Comparison of ENCODE assay signal across 8 mouse cellular contexts in the genomic region with DNA sequence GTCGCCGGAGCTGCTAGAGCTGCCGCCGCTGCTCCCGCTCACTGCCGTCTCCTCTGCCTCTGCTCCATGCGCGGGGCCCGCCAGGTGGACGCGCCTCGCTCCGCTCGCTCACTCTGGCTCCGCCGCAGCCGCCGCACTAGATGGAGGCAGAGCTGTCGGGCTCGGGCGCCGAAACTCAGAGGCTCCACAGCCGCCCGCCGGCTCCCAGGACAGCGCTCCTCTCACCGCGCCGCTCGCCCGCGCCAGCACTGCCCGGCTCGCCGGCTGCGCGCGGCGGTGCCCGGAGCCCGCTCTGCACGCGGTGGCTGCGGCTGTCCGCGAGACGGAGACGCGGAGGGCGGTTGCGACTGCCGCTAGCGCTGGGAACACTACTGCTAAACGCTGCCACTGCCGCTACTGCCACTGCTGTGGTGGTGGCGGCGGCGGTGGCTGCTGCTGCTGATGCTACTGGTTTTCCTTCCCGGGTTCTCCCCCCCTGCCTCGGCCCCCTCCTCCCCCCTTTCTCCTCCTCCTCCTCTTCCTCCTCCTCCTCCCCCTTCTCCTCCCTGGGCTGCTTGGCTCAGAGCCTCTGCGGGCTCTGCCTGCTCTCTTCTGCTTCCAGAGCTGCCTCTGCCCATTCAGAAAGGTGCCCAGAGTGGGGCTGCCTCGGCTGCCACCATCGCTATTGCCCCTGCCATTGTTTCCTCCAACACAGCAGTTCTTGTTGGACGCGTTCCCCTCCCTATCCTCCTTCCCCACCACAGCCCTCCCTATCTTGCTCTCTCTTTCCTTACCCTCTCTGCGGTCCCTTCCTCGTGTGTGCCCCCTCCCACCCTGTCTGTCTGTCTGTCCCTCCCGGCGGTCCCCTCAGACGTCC. TPM values are rescaled to one million over a fixed set of nuclear protein-coding genes. Genes with fewer than 3 reads are reported as not detected.
DNase-seq lines count a peak whose midpoint lies in the region; ATAC-seq and TF ChIP-seq lines count a peak whose summit lies in the region.

A gene (minus strand): TSS at position 450 of the 856 bp plus-strand sequence.

- H3K4me2 ChIP-seq in liver, embryonic 15.5 days: peak within 1 kb of the TSS; percentile 61

- no peak for ATAC-seq in liver, embryonic 15.5 days (ENCODE audit: insufficient read depth)

- H3K9me3 ChIP-seq in E14TG2a.4 (ENCODE audit: low read length): no peaks in the 10 kb centered on the region
- H3K9me3 ChIP-seq in liver, embryonic 15.5 days (replicated peaks): no peaks in the 10 kb centered on the region

- H3K27ac ChIP-seq in bone marrow, adult 2 months (ENCODE audit: control insufficient read depth, insufficient read depth, low read depth, low read length, poor library complexity): no peak within 1 kb of the TSS; the same call in 1 of the 2 replicates
- peak within 1 kb of the TSS; percentile 17; the same call in 1 of the 2 replicates for H3K27ac ChIP-seq in embryonic fibroblast, embryonic 13.5 days (ENCODE audit: insufficient read depth, low read length)
- H3K27ac ChIP-seq in liver, embryonic 15.5 days (replicated peaks): no peak within 1 kb of the TSS
- H3K27ac ChIP-seq in olfactory bulb, adult 2 months (ENCODE audit: insufficient read depth, low read depth, low read length): peak within 1 kb of the TSS; percentile 97

- H3K27me3 ChIP-seq in E14TG2a.4 (ENCODE audit: insufficient read depth, low read length): no peaks in the 10 kb centered on the region
- H3K27me3 ChIP-seq in liver, embryonic 15.5 days: peaks cover 76% of the 10 kb centered on the region

- no peak for TF ChIP-seq POLR2A in bone marrow, adult 2 months (IDR thresholded peaks at IDR 0.05; ENCODE audit: borderline replicate concordance, control insufficient read depth, low read depth, low read length)
- no peak for TF ChIP-seq POLR2A in embryonic fibroblast, embryonic 13.5 days (IDR thresholded peaks at IDR 0.05; ENCODE audit: low read depth, low read length)
- TF ChIP-seq POLR2A in olfactory bulb, adult 2 months (IDR thresholded peaks at IDR 0.05; ENCODE audit: insufficient read depth, low read depth, low read length): peak; percentile 29; the same call in 1 of the 2 replicates

- TF ChIP-seq CTCF in E14TG2a.4 (conservative IDR thresholded peaks at IDR 0.05; ENCODE audit: low read length): no peak
- TF ChIP-seq CTCF in bone marrow, adult 2 months (IDR thresholded peaks at IDR 0.05; ENCODE audit: control insufficient read depth, insufficient read depth, low read length): no peak
- TF ChIP-seq CTCF in embryonic fibroblast, embryonic 13.5 days (IDR thresholded peaks at IDR 0.05; ENCODE audit: borderline replicate concordance, insufficient read depth, low read length): no peak
- no peak for TF ChIP-seq CTCF in olfactory bulb, adult 2 months (IDR thresholded peaks at IDR 0.05; ENCODE audit: insufficient read depth, low read depth, low read length)

- H3K36me3 ChIP-seq in E14TG2a.4 (ENCODE audit: insufficient read depth, low read length): no peaks in the 10 kb centered on the region
- no peaks in the 10 kb centered on the region for H3K36me3 ChIP-seq in liver, embryonic 15.5 days (replicated peaks)

- no peak within 1 kb of the TSS for H3K9ac ChIP-seq in liver, embryonic 15.5 days

- H3K4me3 ChIP-seq in E14TG2a.4 (replicated peaks; ENCODE audit: low read length): peak within 1 kb of the TSS; percentile 84
- peak within 1 kb of the TSS; percentile 22 for H3K4me3 ChIP-seq in bone marrow, adult 2 months (replicated peaks; ENCODE audit: control insufficient read depth, low read depth, low read length)
- H3K4me3 ChIP-seq in embryonic fibroblast, embryonic 13.5 days (ENCODE audit: insufficient read depth, low read length): peak within 1 kb of the TSS; percentile 53
- peak within 1 kb of the TSS; percentile 39 for H3K4me3 ChIP-seq in liver, embryonic 15.5 days (replicated peaks)
- peak within 1 kb of the TSS; percentile 85 for H3K4me3 ChIP-seq in olfactory bulb, adult 2 months (ENCODE audit: insufficient read depth, low read depth, low read length)

- H3K4me1 ChIP-seq in E14TG2a.4 (replicated peaks; ENCODE audit: low read depth, low read length): peaks cover 26% of the 10 kb centered on the region
- H3K4me1 ChIP-seq in bone marrow, adult 2 months (ENCODE audit: control insufficient read depth, insufficient read depth, low read length): no peaks in the 10 kb centered on the region
- H3K4me1 ChIP-seq in embryonic fibroblast, embryonic 13.5 days (ENCODE audit: control insufficient read depth, insufficient read depth, low read length): no peaks in the 10 kb centered on the region
- no peaks in the 10 kb centered on the region for H3K4me1 ChIP-seq in liver, embryonic 15.5 days (replicated peaks)
- no peaks in the 10 kb centered on the region for H3K4me1 ChIP-seq in olfactory bulb, adult 2 months (ENCODE audit: control insufficient read depth, insufficient read depth, low read length)

- intact Hi-C loops in heart, postnatal 14 days (cut with DNase I): loop anchor here (5.0 kb wide), 1 partner anchor 211 kb away; a partner anchor contains a TSS

- 26% methylated on average over 63 of the region's 70 CpGs for WGBS in bone marrow, adult 2 months
- 24% methylated on average over 54 of the region's 70 CpGs for WGBS in liver, embryonic 15.5 days (ENCODE audit: insufficient replicate concordance)
- WGBS in olfactory bulb, adult 2 months: 29% methylated on average over 70 of the region's 70 CpGs

- DNase-seq in heart, postnatal 14 days: peak; percentile 29 to 35
- peak; percentile 30 to 57 for DNase-seq in layer of hippocampus, adult 18-20 months (ENCODE audit: low spot score in 2 of 2)
- DNase-seq in yolk sac, embryonic 10.5 days (ENCODE audit: low spot score): peak; percentile 14

RNA-seq across cellular contexts. Expression of the gene that starts here (rescaled TPM):
- polyA plus RNA-seq in bone marrow, adult 2 months (2011; ENCODE audit: insufficient read depth, insufficient read length, low replicate concordance, missing spikeins): 0.37 TPM in 1 of 2 replicates, not detected in the other
- 2.1 and 2.4 TPM in 2 replicates for polyA plus RNA-seq in embryonic fibroblast, embryonic 13.5 days (2011; ENCODE audit: insufficient read length, low read depth, missing spikeins)
- under 1 TPM; 0.50 to 0.61 TPM for total RNA-seq in heart, postnatal 14 days (2021)
- 10 to 100 TPM; 33.5 to 35.1 TPM for total RNA-seq in layer of hippocampus, adult 18-20 months (2021)
- 0.05 TPM in 1 of 2 replicates, not detected in the other for polyA plus RNA-seq in liver, embryonic 15.5 days (2015; fragmentation: Nextera tagmentation; extraction: Ambion mirVana)
- not detected in 2 replicates for polyA plus RNA-seq in olfactory bulb, adult 2 months (2012; ENCODE audit: insufficient read depth, insufficient read length, low replicate concordance, missing spikeins)

Comparison
In these comparisons a context has a peak if more than half of its experiments do, and no peak if none do; other contexts are left out.
1. RNA of the gene that starts here (total RNA-seq): 33.5 to 35.1 TPM in layer of hippocampus, adult 18-20 months; 0.50 to 0.61 TPM in heart, postnatal 14 days; every median in the first group is over 10 times any median in the second.
2. Peak in DNase-seq in heart, postnatal 14 days; RNA of the gene not detected or under 1 TPM.
3. H3K4me3 ChIP-seq: peak in every context shown above with its lines; median percentile 85 in olfactory bulb, adult 2 months; 84 in E14TG2a.4; 53 in embryonic fibroblast, embryonic 13.5 days; 39 in liver, embryonic 15.5 days; 22 in bone marrow, adult 2 months.
4. H3K27ac ChIP-seq: peak in embryonic fibroblast, embryonic 13.5 days (single experiment) and olfactory bulb, adult 2 months (single experiment); none in bone marrow, adult 2 months (single experiment) and liver, embryonic 15.5 days (single experiment).
5. Peak in every context shown above with its lines, with median percentiles within 50 percentile points of each other: DNase-seq.